Mouse (Mus musculus): Measurements from ENCODE around the gene Fcho2. TPM values are rescaled to one million over a fixed set of nuclear protein-coding genes. Genes with fewer than 3 reads are reported as not detected.

The Fcho2 gene
- polyA plus RNA-seq, 1 experiment from 2014 or later, result 31.8 TPM

DNA sequence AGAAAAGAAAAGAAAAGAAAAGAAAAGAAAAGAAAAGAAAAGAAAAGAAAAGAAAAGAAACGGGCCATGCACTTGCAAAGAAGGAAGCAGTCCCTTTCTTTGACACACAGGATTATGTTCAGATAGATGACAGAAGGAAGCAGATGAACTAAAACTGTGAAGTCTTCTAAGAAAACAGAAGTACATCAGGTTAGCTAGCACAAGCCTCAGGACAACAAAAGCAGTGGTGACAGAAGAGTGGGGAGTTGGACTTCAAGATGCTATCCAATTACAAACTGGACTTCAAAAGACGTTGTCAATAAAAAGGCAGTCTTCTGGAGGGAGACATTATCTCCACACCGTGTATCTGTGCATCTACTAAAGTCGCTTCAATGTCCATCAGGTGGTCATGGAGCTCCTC lies 3.0 kb downstream of the Fcho2 start:
- Histone ChIP-seq H3K9me3 (ENCODE audit: control insufficient read depth, low read length) (no peaks in the 10 kb centered on the region), H3K4me1 (replicated peaks; ENCODE audit: control insufficient read depth, insufficient read depth, low read length) (peaks cover 8% of the 10 kb centered on the region), H3K4me3 (replicated peaks; ENCODE audit: low read length) (no peak overlapping the region), H3K36me3 (ENCODE audit: control insufficient read depth, insufficient read depth) (no peaks in the 10 kb centered on the region), H3K9ac (replicated peaks; ENCODE audit: low read depth, low read length) (no peak overlapping the region), H3K27ac (ENCODE audit: low read length) (no peak overlapping the region), H3K27me3 (replicated peaks; ENCODE audit: control insufficient read depth, insufficient read depth, low read length) (no peaks in the 10 kb centered on the region), H3K4me2 (ENCODE audit: low read length) (no peak overlapping the region)
- ATAC-seq, result no peak
- 71% methylated on average over 4 of the region's 4 CpGs for WGBS

DNA sequence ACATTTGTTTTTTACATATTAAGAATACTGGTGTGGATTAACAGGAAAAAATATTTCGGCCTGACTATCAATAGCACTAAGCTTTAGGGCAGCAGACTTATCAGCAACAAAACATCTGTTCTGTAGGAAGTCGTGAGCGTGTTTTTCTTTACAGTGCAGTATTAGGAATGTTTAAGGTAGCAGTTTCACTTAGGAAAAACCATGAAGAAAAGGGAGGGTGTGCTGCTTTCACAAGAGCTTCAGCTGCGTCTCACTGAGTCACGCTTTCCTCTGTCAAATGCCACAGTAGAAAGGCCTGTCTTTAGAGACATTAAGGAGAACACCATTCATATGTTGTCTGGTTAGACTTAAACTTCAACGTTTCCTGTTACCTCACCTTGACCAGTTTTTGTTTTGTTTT lies 5.1 kb downstream of the Fcho2 start:
- no peak for ATAC-seq
- Histone ChIP-seq H3K27me3 (replicated peaks; ENCODE audit: control insufficient read depth, insufficient read depth, low read length) (no peaks in the 10 kb centered on the region), H3K36me3 (ENCODE audit: control insufficient read depth, insufficient read depth) (peaks cover 2% of the 10 kb centered on the region; the same call in 1 of the 2 replicates), H3K4me3 (replicated peaks; ENCODE audit: low read length) (no peak overlapping the region), H3K9ac (replicated peaks; ENCODE audit: low read depth, low read length) (no peak overlapping the region), H3K4me2 (ENCODE audit: low read length) (no peak overlapping the region), H3K4me1 (replicated peaks; ENCODE audit: control insufficient read depth, insufficient read depth, low read length) (peaks cover 8% of the 10 kb centered on the region), H3K27ac (ENCODE audit: low read length) (no peak overlapping the region), H3K9me3 (ENCODE audit: control insufficient read depth, low read length) (no peaks in the 10 kb centered on the region)
- WGBS, result 74% methylated on average over 6 of the region's 6 CpGs

DNA sequence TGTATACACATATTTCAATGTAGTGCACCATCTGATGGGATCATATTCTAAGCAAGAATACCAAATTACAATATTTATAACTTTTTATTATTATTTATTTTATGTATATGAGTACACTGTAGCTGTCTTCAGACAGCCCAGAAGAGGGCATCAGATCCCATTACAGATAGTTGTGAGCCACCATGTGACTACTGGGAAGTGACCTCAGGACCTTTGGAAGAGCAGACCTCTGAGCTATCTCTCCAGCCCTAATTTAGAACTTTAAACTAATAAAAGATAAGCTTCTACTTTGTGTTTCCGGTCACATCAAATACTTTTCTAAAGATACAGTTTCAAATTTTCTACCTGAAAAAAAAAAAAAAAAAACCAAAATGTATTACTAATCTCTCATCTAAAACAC lies 6.2 kb downstream of the Fcho2 start:
- H3K4me1 ChIP-seq (replicated peaks; ENCODE audit: control insufficient read depth, insufficient read depth, low read length), result peaks cover 8% of the 10 kb centered on the region
- no peak overlapping the region for H3K4me3 ChIP-seq (replicated peaks; ENCODE audit: low read length)
- H3K36me3 ChIP-seq (ENCODE audit: control insufficient read depth, insufficient read depth), result peaks cover 4% of the 10 kb centered on the region; the same call in 1 of the 2 replicates
- no peak for ATAC-seq
- no peak overlapping the region for H3K4me2 ChIP-seq (ENCODE audit: low read length)
- H3K27me3 ChIP-seq (replicated peaks; ENCODE audit: control insufficient read depth, insufficient read depth, low read length), result no peaks in the 10 kb centered on the region
- H3K9me3 ChIP-seq (ENCODE audit: control insufficient read depth, low read length), result no peaks in the 10 kb centered on the region
- 100% methylated on average over 1 of the region's 1 CpGs for WGBS
- H3K9ac ChIP-seq (replicated peaks; ENCODE audit: low read depth, low read length), result no peak overlapping the region
- H3K27ac ChIP-seq (ENCODE audit: low read length), result no peak overlapping the region

DNA sequence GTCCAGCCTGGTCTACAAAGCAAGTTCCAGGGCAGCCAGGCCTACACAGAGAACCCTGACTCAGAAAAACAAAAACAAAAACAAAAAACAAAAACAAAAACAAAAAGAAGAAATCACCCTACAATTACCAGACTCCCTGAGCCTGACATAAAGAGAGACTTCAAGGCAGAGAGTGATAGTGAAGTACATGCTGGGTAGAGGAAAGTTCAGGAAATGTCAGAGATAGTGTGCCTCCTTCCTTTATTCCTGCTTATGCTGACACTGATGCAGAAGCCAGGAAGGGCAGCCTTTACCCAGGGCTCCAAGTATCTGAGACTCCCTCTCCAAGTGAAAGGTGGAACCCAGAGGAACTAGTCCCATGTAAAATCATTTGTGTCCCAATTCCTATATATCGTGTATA lies 10.8 kb downstream of the Fcho2 start:
- Histone ChIP-seq H3K4me2 (ENCODE audit: low read length) (no peak overlapping the region), H3K27ac (ENCODE audit: low read length) (no peak overlapping the region), H3K36me3 (ENCODE audit: control insufficient read depth, insufficient read depth) (peaks cover 16% of the 10 kb centered on the region), H3K4me1 (replicated peaks; ENCODE audit: control insufficient read depth, insufficient read depth, low read length) (no peaks in the 10 kb centered on the region), H3K9ac (replicated peaks; ENCODE audit: low read depth, low read length) (no peak overlapping the region), H3K4me3 (replicated peaks; ENCODE audit: low read length) (no peak overlapping the region), H3K9me3 (ENCODE audit: control insufficient read depth, low read length) (no peaks in the 10 kb centered on the region), H3K27me3 (replicated peaks; ENCODE audit: control insufficient read depth, insufficient read depth, low read length) (no peaks in the 10 kb centered on the region)
- 91% methylated on average over 1 of the region's 1 CpGs for WGBS
- no peak for ATAC-seq

DNA sequence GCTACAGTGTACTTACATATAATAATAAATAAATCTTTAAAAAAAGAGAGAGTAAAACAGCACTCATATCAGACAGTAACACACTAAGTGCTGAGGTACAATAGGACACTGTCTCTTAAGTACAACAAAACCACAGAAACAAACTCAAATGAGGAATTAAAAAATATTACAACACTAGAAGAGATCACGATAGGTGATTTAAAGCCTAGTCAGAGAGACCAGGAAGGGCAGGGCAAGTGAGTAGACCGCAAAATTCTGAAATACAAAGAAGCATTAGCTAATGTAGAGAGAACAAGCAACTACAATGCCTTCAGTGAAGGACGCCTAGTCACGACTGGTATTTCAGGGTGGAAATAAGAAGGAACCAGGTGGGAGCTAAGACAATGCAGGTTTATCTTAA lies 11.6 kb downstream of the Fcho2 start:
- Histone ChIP-seq H3K9me3 (ENCODE audit: control insufficient read depth, low read length) (no peaks in the 10 kb centered on the region), H3K27ac (ENCODE audit: low read length) (no peak overlapping the region), H3K36me3 (ENCODE audit: control insufficient read depth, insufficient read depth) (peaks cover 16% of the 10 kb centered on the region), H3K4me1 (replicated peaks; ENCODE audit: control insufficient read depth, insufficient read depth, low read length) (no peaks in the 10 kb centered on the region), H3K27me3 (replicated peaks; ENCODE audit: control insufficient read depth, insufficient read depth, low read length) (no peaks in the 10 kb centered on the region), H3K4me3 (replicated peaks; ENCODE audit: low read length) (no peak overlapping the region), H3K4me2 (ENCODE audit: low read length) (no peak overlapping the region), H3K9ac (replicated peaks; ENCODE audit: low read depth, low read length) (no peak overlapping the region)
- 90% methylated on average over 4 of the region's 4 CpGs for WGBS
- no peak for ATAC-seq

DNA sequence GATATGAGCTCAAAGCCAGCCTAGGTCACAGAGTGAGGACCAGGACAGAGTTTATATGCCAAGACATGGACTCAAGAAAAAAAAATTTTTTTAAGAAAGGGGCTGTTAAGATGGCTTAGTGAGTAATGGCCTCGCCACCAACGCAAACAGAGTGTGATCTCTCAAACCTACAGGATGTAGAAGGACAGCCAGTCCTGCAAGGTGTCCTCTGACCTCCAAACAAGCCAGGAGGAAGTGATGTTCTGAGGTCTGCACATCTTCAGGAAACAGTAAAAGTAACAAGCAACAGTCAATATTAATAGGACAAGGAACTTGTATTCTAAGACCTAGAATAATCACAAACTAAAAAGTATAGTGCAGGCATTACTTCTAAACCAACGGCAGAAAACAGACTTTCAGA lies 12.3 kb downstream of the Fcho2 start:
- no peak overlapping the region for H3K9ac ChIP-seq (replicated peaks; ENCODE audit: low read depth, low read length)
- H3K27me3 ChIP-seq (replicated peaks; ENCODE audit: control insufficient read depth, insufficient read depth, low read length), result no peaks in the 10 kb centered on the region
- WGBS, result 91% methylated on average over 3 of the region's 3 CpGs
- no peak overlapping the region for H3K4me2 ChIP-seq (ENCODE audit: low read length)
- no peaks in the 10 kb centered on the region for H3K4me1 ChIP-seq (replicated peaks; ENCODE audit: control insufficient read depth, insufficient read depth, low read length)
- no peak overlapping the region for H3K4me3 ChIP-seq (replicated peaks; ENCODE audit: low read length)
- ATAC-seq, result no peak
- H3K27ac ChIP-seq (ENCODE audit: low read length), result no peak overlapping the region
- peaks cover 16% of the 10 kb centered on the region for H3K36me3 ChIP-seq (ENCODE audit: control insufficient read depth, insufficient read depth)
- H3K9me3 ChIP-seq (ENCODE audit: control insufficient read depth, low read length), result no peaks in the 10 kb centered on the region

DNA sequence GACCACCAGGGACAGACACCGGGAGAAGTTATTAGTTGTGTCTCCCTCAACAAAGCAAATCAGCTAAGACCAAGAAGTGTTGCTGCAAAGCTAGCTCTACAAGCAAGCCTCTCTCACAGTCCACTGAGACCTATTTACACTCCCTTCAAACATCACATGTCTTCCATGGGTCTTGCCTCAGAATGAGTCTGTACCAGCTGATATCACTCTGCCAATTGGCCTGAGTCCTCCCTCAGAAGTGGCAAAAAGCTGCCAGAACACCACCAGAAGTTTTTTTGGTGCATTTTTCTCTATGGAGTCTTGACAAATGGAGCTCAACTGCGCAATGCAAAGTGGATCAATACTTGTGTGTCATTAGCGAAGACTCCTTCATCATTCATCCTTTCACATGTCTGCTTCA lies 19.7 kb downstream of the Fcho2 start:
- Histone ChIP-seq H3K36me3 (ENCODE audit: control insufficient read depth, insufficient read depth) (peaks cover 12% of the 10 kb centered on the region), H3K4me2 (ENCODE audit: low read length) (no peak overlapping the region), H3K9ac (replicated peaks; ENCODE audit: low read depth, low read length) (no peak overlapping the region), H3K9me3 (ENCODE audit: control insufficient read depth, low read length) (no peaks in the 10 kb centered on the region), H3K4me3 (replicated peaks; ENCODE audit: low read length) (no peak overlapping the region), H3K4me1 (replicated peaks; ENCODE audit: control insufficient read depth, insufficient read depth, low read length) (no peaks in the 10 kb centered on the region), H3K27ac (ENCODE audit: low read length) (no peak overlapping the region), H3K27me3 (replicated peaks; ENCODE audit: control insufficient read depth, insufficient read depth, low read length) (no peaks in the 10 kb centered on the region)
- 99% methylated on average over 3 of the region's 3 CpGs for WGBS
- no peak for ATAC-seq

DNA sequence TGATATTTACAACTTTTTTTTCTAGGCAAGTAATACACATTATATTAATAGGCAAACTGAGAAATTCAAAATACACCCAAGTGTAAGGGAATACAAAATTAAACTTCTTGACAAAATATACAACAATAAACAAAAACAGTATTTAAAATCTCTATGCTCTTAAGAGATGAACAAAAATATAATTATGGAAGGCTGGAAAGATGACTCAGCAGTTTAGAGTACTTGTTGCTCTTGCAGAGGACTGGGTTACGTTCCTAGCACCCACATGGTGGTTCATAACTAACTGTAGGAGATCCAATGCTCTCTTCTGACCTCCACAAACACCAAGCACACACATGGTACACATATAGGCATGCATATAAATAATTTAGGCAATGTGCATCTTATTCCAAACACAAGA lies 22.4 kb downstream of the Fcho2 start:
- ATAC-seq, result no peak
- peaks cover 5% of the 10 kb centered on the region; the same call in 1 of the 2 replicates for H3K36me3 ChIP-seq (ENCODE audit: control insufficient read depth, insufficient read depth)
- H3K27me3 ChIP-seq (replicated peaks; ENCODE audit: control insufficient read depth, insufficient read depth, low read length), result no peaks in the 10 kb centered on the region
- no peak overlapping the region for H3K4me2 ChIP-seq (ENCODE audit: low read length)
- H3K4me1 ChIP-seq (replicated peaks; ENCODE audit: control insufficient read depth, insufficient read depth, low read length), result no peaks in the 10 kb centered on the region
- no peak overlapping the region for H3K9ac ChIP-seq (replicated peaks; ENCODE audit: low read depth, low read length)
- H3K9me3 ChIP-seq (ENCODE audit: control insufficient read depth, low read length), result no peaks in the 10 kb centered on the region
- H3K4me3 ChIP-seq (replicated peaks; ENCODE audit: low read length), result no peak overlapping the region
- H3K27ac ChIP-seq (ENCODE audit: low read length), result no peak overlapping the region
- WGBS, result 100% methylated on average over 1 of the region's 1 CpGs

DNA sequence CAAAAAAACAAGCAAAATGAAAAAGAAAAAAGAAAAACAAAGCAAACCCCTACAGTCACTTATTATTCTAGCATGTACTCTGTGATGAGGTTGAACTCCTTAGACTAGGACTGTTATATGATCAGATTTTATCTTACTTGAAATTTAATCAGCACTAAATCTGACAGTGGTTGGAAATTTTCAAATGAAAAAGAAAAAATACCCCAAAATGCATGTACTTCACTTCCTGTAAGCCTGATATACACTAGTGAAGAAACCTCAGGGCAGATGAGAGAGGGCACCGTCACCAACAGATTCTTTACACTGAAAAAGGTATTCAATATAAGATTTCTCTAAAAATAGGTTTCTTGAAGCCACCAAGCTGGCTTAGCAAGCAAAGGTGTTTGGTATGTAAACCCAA lies 23.6 kb downstream of the Fcho2 start:
- no peaks in the 10 kb centered on the region for H3K9me3 ChIP-seq (ENCODE audit: control insufficient read depth, low read length)
- no peaks in the 10 kb centered on the region for H3K4me1 ChIP-seq (replicated peaks; ENCODE audit: control insufficient read depth, insufficient read depth, low read length)
- H3K36me3 ChIP-seq (ENCODE audit: control insufficient read depth, insufficient read depth), result peaks cover 3% of the 10 kb centered on the region; the same call in 1 of the 2 replicates
- H3K4me2 ChIP-seq (ENCODE audit: low read length), result no peak overlapping the region
- H3K4me3 ChIP-seq (replicated peaks; ENCODE audit: low read length), result no peak overlapping the region
- ATAC-seq, result no peak
- no peak overlapping the region for H3K27ac ChIP-seq (ENCODE audit: low read length)
- WGBS, result 95% methylated on average over 1 of the region's 1 CpGs
- H3K9ac ChIP-seq (replicated peaks; ENCODE audit: low read depth, low read length), result no peak overlapping the region
- H3K27me3 ChIP-seq (replicated peaks; ENCODE audit: control insufficient read depth, insufficient read depth, low read length), result no peaks in the 10 kb centered on the region

DNA sequence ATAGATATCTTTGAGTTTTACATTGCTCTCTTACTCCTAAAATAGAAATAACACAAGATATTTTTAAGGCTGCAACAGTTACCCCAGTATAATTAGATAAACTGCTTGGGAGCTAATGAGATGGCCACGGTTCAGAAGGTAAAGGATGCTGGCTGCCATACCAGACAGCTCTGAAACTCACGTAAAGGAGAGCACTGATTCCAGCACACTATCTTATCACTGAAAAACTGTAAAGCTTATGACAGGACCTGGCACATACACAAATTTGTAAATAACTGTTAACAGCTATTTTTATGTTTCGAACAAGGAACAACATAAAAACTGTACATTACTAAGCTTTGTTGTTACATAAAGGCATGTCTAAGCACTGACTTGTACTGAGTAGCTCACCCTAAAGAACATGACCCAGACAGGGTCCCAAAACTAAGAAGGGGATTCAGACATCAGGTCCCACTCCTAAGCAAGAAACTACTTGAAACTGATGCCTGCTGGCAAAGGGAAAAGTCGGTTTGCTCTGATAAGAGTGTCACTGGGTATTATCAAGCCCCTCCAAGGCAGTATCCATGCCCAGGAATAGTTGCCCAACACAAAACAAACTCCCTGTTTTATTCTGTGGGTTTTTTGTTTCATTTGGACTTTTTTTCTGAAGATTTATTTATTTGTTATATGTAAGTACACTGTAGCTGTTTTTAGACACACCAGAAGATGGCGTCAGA lies 28.1 kb downstream of the Fcho2 start:
- Histone ChIP-seq H3K4me3 (replicated peaks; ENCODE audit: low read length) (no peak overlapping the region), H3K27me3 (replicated peaks; ENCODE audit: control insufficient read depth, insufficient read depth, low read length) (no peaks in the 10 kb centered on the region), H3K9me3 (ENCODE audit: control insufficient read depth, low read length) (no peaks in the 10 kb centered on the region), H3K4me2 (ENCODE audit: low read length) (no peak overlapping the region), H3K4me1 (replicated peaks; ENCODE audit: control insufficient read depth, insufficient read depth, low read length) (no peaks in the 10 kb centered on the region), H3K36me3 (ENCODE audit: control insufficient read depth, insufficient read depth) (peaks cover 9% of the 10 kb centered on the region; the same call in 1 of the 2 replicates), H3K27ac (ENCODE audit: low read length) (no peak overlapping the region), H3K9ac (replicated peaks; ENCODE audit: low read depth, low read length) (no peak overlapping the region)
- WGBS, result 85% methylated on average over 5 of the region's 5 CpGs
- no peak for ATAC-seq
